Mouse (Mus musculus): ENCODE data around the gene Alkbh1. TPM values are rescaled to one million over a fixed set of nuclear protein-coding genes. Genes with fewer than 3 reads are reported as not detected.

Alkbh1 gene
- total RNA-seq, 2 experiments from 2014 or later, result 4.1 to 5.5 TPM

DNA sequence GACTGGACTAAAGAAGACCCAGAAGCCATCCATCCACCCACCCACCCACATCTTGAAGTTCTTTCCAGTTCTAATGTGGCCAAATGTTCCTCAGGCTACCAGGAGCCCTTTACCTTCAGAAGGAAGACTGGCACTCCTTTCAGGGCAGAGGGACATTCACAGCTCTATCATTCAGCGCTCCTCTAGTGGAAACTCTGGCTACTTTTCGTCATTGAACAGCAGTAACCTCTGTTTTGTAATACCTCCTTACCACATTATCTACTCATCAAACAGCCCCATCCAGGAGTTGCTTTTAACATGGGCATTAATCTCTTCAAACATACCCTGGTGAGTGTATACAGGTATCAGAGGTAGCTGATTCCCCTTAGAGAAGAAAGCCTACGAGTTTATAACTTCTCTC is 58.8 kb downstream of the Alkbh1 start:
- DNase-seq (ENCODE audit: low spot score), result no peak

DNA sequence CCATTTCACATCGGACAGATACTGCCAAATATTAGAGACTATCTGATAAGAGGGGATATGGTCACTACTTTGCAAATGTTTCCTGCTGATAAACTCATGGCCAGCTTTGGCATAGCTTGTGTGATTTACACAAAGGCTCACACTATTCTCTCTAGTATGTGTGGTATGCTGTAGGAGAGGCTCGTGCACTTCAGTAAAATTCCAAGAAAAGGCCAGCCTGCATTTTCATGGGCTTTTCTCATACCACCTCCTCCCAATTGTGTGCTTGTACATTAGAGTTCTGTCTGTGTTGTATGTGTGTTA is 62.5 kb downstream of the Alkbh1 start:
- no peak for DNase-seq (ENCODE audit: low spot score)

DNA sequence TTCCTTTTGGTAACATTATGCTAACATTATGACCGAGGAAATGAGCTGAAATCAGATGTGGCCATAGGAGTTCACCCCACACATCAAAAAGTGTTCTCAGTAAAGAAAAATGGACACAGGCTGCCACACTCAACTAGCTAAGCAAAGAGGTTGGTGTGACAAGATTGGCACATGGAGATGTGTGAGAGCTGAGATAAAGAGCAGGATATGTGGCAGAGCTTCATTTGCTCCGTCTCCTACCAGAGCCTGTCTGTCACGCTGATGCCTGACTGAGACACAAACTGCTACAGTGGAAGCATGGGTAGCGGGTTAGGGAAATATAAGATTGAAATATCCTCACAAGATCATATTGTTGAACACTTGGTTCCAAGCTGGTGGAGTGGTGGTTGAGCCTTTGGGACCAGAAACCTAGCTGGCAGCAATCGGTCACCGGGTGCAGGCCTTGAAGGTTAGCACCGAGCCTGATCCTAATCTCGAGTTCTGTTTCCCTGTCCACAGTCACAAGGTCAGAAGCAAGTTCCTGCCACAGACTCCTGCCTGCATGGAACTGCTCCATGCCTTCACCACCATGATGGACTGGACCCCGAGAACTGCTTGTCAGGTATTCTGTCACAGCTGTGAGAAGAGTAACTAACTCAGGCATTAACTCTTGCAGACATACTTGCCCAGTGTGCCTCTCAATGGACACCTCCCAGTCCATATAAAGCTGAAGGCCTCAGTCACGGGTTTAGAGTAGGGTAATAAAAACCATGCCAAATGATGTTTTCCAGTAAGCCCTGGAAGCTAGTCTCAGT is 63.0 kb downstream of the Alkbh1 start:
- no peak for DNase-seq (ENCODE audit: low spot score)

DNA sequence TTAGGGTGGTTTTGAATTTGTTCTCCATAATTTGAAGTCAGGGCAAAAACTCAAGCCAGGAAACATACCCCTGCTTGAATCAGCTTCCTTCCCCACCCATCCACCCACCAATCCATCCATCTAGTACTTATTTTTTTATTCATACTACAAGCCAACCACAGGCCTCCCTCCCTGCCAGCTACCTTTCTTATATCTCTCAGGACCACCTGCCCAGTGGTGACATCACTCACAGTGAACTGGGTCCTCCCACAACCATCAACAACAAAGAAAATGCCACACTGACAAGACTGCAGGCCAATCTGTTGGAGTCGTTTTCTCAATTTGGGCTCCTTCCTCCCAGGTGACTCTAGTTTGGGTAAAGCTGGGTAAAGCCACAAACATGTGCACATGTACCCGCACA is 64.3 kb downstream of the Alkbh1 start:
- no peak for DNase-seq (ENCODE audit: low spot score)

Small RNA genes lying within 50 kb of the gene (microRNA-seq; reads per million reads assigned to microRNA genes)
- gene Mir3068, result 68.5 reads per million, percentile 54 among the genes with 10 or more reads in this experiment

Other genes with a start within 250 kb of the Alkbh1 start
- gene Samd15, start 244.3 kb downstream of the Alkbh1 start, total RNA-seq (2021), result under 1 TPM in 1 of 2 experiments, not detected in 1; 0.25 TPM
- gene Tmed8, start 243.6 kb downstream of the Alkbh1 start, total RNA-seq (2021), result 1 to 10 TPM; 1.3 to 1.4 TPM
- under 1 TPM; 0.55 to 0.94 TPM for gene Noxred1, start 205.3 kb downstream of the Alkbh1 start, total RNA-seq (2021)
- 1 to 10 TPM; 6.1 to 9.1 TPM for gene Vipas39, start 177.8 kb downstream of the Alkbh1 start, total RNA-seq (2021)
- gene Ahsa1, start 177.5 kb downstream of the Alkbh1 start, total RNA-seq (2021), result 100 to 1,000 TPM; 121 to 129 TPM
- gene Ism2, start 144.3 kb downstream of the Alkbh1 start, total RNA-seq (2021), result not detected
- 1 to 10 TPM; 7.9 to 10.0 TPM for gene Sptlc2, start 55.7 kb downstream of the Alkbh1 start, total RNA-seq (2021)
- 100 to 1,000 TPM; 159 to 162 TPM for gene Slirp, start 121 bp downstream of the Alkbh1 start, total RNA-seq (2021)
- 10 to 100 TPM; 48.5 to 49.7 TPM for gene Snw1, start 28.3 kb upstream of the Alkbh1 start, total RNA-seq (2021)
- not detected for gene Gm5788, start 50.7 kb upstream of the Alkbh1 start, total RNA-seq (2021)
- gene Gm8300, start 70.3 kb upstream of the Alkbh1 start, total RNA-seq (2021), result not detected
- gene Oog1, start 158.7 kb upstream of the Alkbh1 start, total RNA-seq (2021), result not detected
- gene Gm4027, start 174.9 kb upstream of the Alkbh1 start, total RNA-seq (2021), result not detected
- not detected for gene Gm16381, start 200.6 kb upstream of the Alkbh1 start, total RNA-seq (2021)